Mouse (Mus musculus) hindbrain, embryonic 11.5 days (tissue): Measurements from ENCODE around the gene Slc17a7. TPM values are rescaled to one million over a fixed set of nuclear protein-coding genes. Genes with fewer than 3 reads are reported as not detected.

ENCODE experiments used
- ATAC-seq: fragments of 200-750 bp; cut with Nextera tagmentation; 2 replicates; pipeline ENCODE4 v1.8.0; 2017; ENCODE audit warnings: mild to moderate bottlenecking, moderate TSS enrichment, moderate library complexity; ENCODE audit not compliant: low FRiP score
- DNase-seq: peaks from one replicate; pipeline ENCODE4 v3.0.0-alpha.2; 2015; ENCODE audit warnings: low spot score
- H3K27ac ChIP-seq: fragments of 300-500 bp; sonication (generic); 2 replicates; pipeline ENCODE4 v1.5.1; 2014; ENCODE audit warnings: mild to moderate bottlenecking, low read depth, low read length
- H3K27me3 ChIP-seq: fragments of 300-500 bp; sonication (generic); 2 replicates; pipeline ENCODE4 v1.6.1; 2014; ENCODE audit warnings: mild to moderate bottlenecking, low read length, moderate library complexity, mixed read lengths; ENCODE audit not compliant: control insufficient read depth, insufficient read depth
- H3K36me3 ChIP-seq: fragments of 300-500 bp; sonication (generic); 2 replicates; pipeline ENCODE4 v1.6.1; 2014; ENCODE audit warnings: mild to moderate bottlenecking, low read length, moderate library complexity, mixed read lengths; ENCODE audit not compliant: control insufficient read depth, insufficient read depth
- H3K4me1 ChIP-seq: fragments of 300-500 bp; sonication (generic); replicated peaks from 2 replicates; pipeline ENCODE4 v1.6.1; 2014; ENCODE audit warnings: low read length, mixed read lengths; ENCODE audit not compliant: control insufficient read depth, insufficient read depth
- H3K4me2 ChIP-seq: fragments of 300-500 bp; sonication (generic); replicated peaks from 2 replicates; pipeline ENCODE4 v1.6.1; 2014; ENCODE audit warnings: mild to moderate bottlenecking, low read depth, low read length
- H3K4me3 ChIP-seq: fragments of 300-500 bp; sonication (generic); 2 replicates; pipeline ENCODE4 v1.5.1; 2014; ENCODE audit warnings: low read depth, low read length
- H3K9ac ChIP-seq: fragments of 300-500 bp; sonication (generic); 2 replicates; pipeline ENCODE4 v1.6.1; 2014; ENCODE audit warnings: low read depth, low read length
- H3K9me3 ChIP-seq: fragments of 300-500 bp; sonication (generic); 2 replicates; pipeline ENCODE4 v1.6.1; 2016; ENCODE audit warnings: low read length; ENCODE audit not compliant: control insufficient read depth
- WGBS: fragments of 180-500 bp; shearing (Covaris S2); extraction: QIAGEN DNeasy Blood & Tissue Kit; methylation state at CpG from one replicate; pipeline ENCODE4 v1.1.7; 2014; 5-methylcytosine and 5-hydroxymethylcytosine counted together
- polyA plus RNA-seq: library from polyadenylated mRNA; unstranded; fragments of >200 nt; fragmentation: Nextera tagmentation; extraction: Ambion mirVana; gene quantifications from 2 replicates; pipeline ENCODE4 v1.2.1, GENCODE M21; 2014

The Slc17a7 gene
- polyA plus RNA-seq, 1 experiment from 2014 or later: 0.51 TPM

DNA sequence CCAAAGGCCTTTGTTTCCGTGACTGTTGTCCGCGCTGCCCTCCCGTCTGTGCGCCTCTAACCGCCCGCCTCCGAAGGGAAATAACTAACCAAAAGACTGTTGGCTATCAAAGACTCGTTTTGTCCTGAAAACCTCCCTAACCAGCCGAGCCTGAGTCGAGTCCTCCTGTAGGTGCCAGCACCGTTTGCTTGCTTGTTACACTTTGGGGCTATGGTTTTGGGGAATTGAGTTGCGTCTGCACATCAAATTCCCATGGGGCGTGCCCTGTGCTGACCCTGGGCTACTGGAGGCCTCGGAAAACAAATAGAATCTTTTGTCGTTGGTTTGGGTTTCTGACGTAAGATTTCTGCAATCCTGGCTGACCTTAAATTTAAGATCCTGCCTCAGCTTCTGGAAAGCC lies 34.4 kb upstream of the Slc17a7 start:
- Histone ChIP-seq H3K27ac (peak overlapping the region; percentile 93), H3K4me2 (peak overlapping the region; percentile 45), H3K36me3 (peaks cover 21% of the 10 kb centered on the region), H3K9me3 (no peaks in the 10 kb centered on the region), H3K9ac (peak overlapping the region; percentile 70), H3K4me1 (peaks cover 8% of the 10 kb centered on the region), H3K4me3 (peak overlapping the region; percentile 38), H3K27me3 (no peaks in the 10 kb centered on the region)
- WGBS: under 1% methylated on average over 17 of the region's 17 CpGs
- peak; percentile 80 for DNase-seq
- no peak for ATAC-seq

GRCm38 (mm10) chr7:45129776-45130512 lies 33.8 kb upstream of the Slc17a7 start:
- Histone ChIP-seq H3K4me2 (peak overlapping the region; percentile 45), H3K27ac (peak overlapping the region; percentile 93), H3K9ac (peak overlapping the region; percentile 70), H3K9me3 (no peaks in the 10 kb centered on the region), H3K36me3 (peaks cover 21% of the 10 kb centered on the region), H3K4me1 (peaks cover 8% of the 10 kb centered on the region), H3K27me3 (no peaks in the 10 kb centered on the region), H3K4me3 (peak overlapping the region; percentile 38)
- ATAC-seq: no peak
- DNase-seq: no peak
- WGBS: 44% methylated on average over 15 of the region's 15 CpGs

DNA sequence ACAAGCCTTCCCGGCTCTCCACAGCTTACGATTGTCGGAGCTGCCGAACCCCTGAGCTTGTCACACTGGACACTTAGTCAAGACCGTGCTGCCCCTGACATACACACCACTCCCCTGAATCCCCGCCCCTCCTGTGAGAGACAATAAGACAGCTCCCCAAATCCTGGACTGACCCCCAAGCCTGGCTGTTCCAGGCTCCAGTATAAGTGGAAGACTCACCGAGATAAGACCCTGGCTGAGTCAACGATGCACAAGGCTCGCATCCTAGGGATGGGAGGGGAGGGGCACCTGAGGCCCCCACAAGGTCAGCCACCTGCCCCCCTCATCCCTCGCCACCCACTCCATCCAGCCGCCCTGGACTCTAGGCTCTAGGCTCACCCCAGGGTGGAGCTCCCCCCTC lies 31.9 kb upstream of the Slc17a7 start:
- peaks cover 6% of the 10 kb centered on the region for H3K36me3 ChIP-seq
- DNase-seq: no peak
- H3K4me3 ChIP-seq: no peak overlapping the region
- no peak overlapping the region for H3K9ac ChIP-seq
- WGBS: 83% methylated on average over 11 of the region's 11 CpGs
- no peak overlapping the region for H3K27ac ChIP-seq
- H3K9me3 ChIP-seq: no peaks in the 10 kb centered on the region
- H3K4me2 ChIP-seq: no peak overlapping the region
- ATAC-seq: no peak
- peaks cover 2% of the 10 kb centered on the region; the same call in 1 of the 2 replicates for H3K27me3 ChIP-seq
- H3K4me1 ChIP-seq: peaks cover 4% of the 10 kb centered on the region

- Histone ChIP-seq H3K27me3 (peaks cover 2% of the 10 kb centered on the region; the same call in 1 of the 2 replicates), H3K4me1 (no peaks in the 10 kb centered on the region; the same call in 1 of the 2 replicates), H3K36me3 (no peaks in the 10 kb centered on the region), H3K4me3 (no peak overlapping the region), H3K27ac (no peak overlapping the region), H3K9me3 (no peaks in the 10 kb centered on the region), H3K9ac (no peak overlapping the region), H3K4me2 (no peak overlapping the region)
- ATAC-seq: no peak
- 72% methylated on average over 8 of the region's 8 CpGs for WGBS
- DNase-seq: no peak
Measured at GRCm38 (mm10) chr7:45133446-45134159, 30.1 kb upstream of the Slc17a7 start.

GRCm38 (mm10) chr7:45134544-45135026 lies 29.2 kb upstream of the Slc17a7 start:
- Histone ChIP-seq H3K4me1 (no peaks in the 10 kb centered on the region; the same call in 1 of the 2 replicates), H3K27ac (no peak overlapping the region), H3K9ac (no peak overlapping the region), H3K9me3 (no peaks in the 10 kb centered on the region), H3K27me3 (peaks cover 2% of the 10 kb centered on the region; the same call in 1 of the 2 replicates), H3K36me3 (no peaks in the 10 kb centered on the region), H3K4me2 (no peak overlapping the region), H3K4me3 (no peak overlapping the region)
- WGBS: 7% methylated on average over 12 of the region's 12 CpGs
- ATAC-seq (peak; percentile 26; the same call in 1 of the 2 replicates), DNase-seq (peak; percentile 57)

DNA sequence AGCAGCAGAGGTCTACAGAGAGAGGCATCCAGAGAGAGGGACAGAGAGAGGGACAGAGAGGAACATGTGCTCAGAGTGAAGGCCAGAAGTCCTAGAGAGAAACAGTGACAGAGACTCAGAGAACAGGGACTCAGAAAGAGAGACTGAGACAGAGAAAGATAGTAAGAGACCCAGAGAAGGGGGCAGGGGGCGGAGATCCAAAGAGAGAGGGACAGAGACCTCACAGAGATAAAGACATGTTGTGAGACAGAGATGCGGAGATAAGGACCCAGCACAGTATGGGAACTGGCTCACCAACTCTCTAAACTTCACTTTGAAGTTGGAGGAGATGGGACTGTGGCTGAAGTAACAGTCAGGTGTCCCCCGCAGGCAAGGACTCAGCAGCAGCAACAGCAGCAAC lies 28.4 kb upstream of the Slc17a7 start:
- Histone ChIP-seq H3K4me1 (no peaks in the 10 kb centered on the region; the same call in 1 of the 2 replicates), H3K27me3 (peaks cover 2% of the 10 kb centered on the region; the same call in 1 of the 2 replicates), H3K36me3 (no peaks in the 10 kb centered on the region), H3K4me3 (no peak overlapping the region), H3K9ac (no peak overlapping the region), H3K9me3 (no peaks in the 10 kb centered on the region), H3K4me2 (no peak overlapping the region), H3K27ac (no peak overlapping the region)
- 62% methylated on average over 3 of the region's 3 CpGs for WGBS
- no peak for ATAC-seq
- DNase-seq: no peak

GRCm38 (mm10) chr7:45135993-45136567 lies 27.7 kb upstream of the Slc17a7 start, which contains the start of the genes Gm45713 and Flt3l:
Gene Gm45713 (minus strand): TSS chr7:45136231.
Gene Flt3l (minus strand): TSS chr7:45136432.
- peaks cover 2% of the 10 kb centered on the region; the same call in 1 of the 2 replicates for H3K27me3 ChIP-seq
- H3K36me3 ChIP-seq: no peaks in the 10 kb centered on the region
- no peak within 1 kb of the TSS for H3K27ac ChIP-seq
- peak within 1 kb of the TSS; percentile 59 for H3K9ac ChIP-seq
- H3K9me3 ChIP-seq: no peaks in the 10 kb centered on the region
- ATAC-seq (peak; percentile 75), DNase-seq (peak; percentile 86)
- WGBS: 4% methylated on average over 29 of the region's 29 CpGs
- H3K4me1 ChIP-seq: no peaks in the 10 kb centered on the region; the same call in 1 of the 2 replicates
- H3K4me3 ChIP-seq: peak within 1 kb of the TSS; percentile 42
- peak within 1 kb of the TSS; percentile 66 for H3K4me2 ChIP-seq

DNA sequence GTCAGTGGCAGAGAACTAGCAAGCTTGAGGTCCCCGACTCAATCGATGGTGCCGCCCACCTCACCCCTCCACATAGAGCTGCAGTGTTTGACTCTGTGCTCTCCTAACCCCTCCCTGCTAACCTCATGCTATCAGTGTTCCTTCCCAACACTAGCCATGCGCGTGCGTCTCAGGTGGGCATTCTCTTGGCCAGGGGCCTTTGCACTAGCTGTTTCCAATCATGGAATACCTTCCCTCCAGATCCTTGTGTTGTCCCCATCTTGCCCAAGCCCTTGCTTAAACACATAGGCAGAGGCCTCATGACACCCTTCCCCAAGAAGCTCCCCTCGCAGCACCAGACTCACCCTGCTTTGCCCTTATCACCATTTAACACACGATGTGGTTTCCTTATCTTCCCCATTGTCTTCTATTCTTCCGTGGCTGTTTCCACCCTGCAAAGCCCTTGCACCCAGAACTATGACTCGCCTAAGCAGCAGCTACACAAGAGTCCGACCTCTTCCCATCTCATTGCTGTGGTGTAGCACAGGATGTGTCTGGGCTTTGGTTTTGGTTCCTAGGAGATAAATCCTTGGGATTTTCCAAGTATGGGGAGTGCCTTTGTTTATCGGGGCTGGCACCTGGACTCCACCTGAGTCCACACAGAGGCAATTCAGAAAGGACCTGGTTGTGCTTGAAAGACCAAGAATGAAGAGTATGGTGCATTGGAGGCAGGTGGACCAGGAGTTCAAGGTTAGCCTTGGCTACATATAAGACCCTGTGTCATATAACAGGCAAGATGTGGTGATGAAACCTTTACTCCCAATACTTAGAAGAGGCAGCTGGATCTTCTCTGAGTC lies 26.4 kb upstream of the Slc17a7 start:
- H3K27me3 ChIP-seq: peaks cover 2% of the 10 kb centered on the region; the same call in 1 of the 2 replicates
- no peak overlapping the region for H3K27ac ChIP-seq
- WGBS: 84% methylated on average over 12 of the region's 12 CpGs
- H3K9me3 ChIP-seq: no peaks in the 10 kb centered on the region
- ATAC-seq: no peak
- H3K4me1 ChIP-seq: no peaks in the 10 kb centered on the region; the same call in 1 of the 2 replicates
- no peak for DNase-seq
- H3K4me3 ChIP-seq: no peak overlapping the region
- no peak overlapping the region for H3K9ac ChIP-seq
- no peak overlapping the region for H3K4me2 ChIP-seq
- H3K36me3 ChIP-seq: no peaks in the 10 kb centered on the region
